Mouse (Mus musculus) erythroid progenitor cell, adult 5-6 weeks (primary cell): ENCODE measurements around the gene Tnfrsf13c. TPM values are rescaled to one million over a fixed set of nuclear protein-coding genes. Genes with fewer than 3 reads are reported as not detected.

Source experiments
- ATAC-seq: replicated peaks from 2 replicates; pipeline ENCODE4 v1.8.0; 2016; ENCODE audit warnings: moderate number of reproducible peaks, mild to moderate bottlenecking, moderate TSS enrichment, inconsistent platforms; ENCODE audit not compliant: poor library complexity, low FRiP score, severe bottlenecking
- total RNA-seq, 2 experiments: library from RNA; stranded (forward) in 1 of 2; stranded (reverse) in 1 of 2; fragments of 150-400 nt in 1 of 2; fragments of 186-747, 209-891 nt in 1 of 2; gene quantifications; 2 replicates each; pipeline versions ENCODE4 v1.2.3 to v1.2.4; 2015 to 2017; ENCODE audit warnings: low replicate concordance in 2 of 2

The Tnfrsf13c gene
- total RNA-seq, 2 experiments from 2014 or later, result 6.7 to 13.4 TPM

DNA sequence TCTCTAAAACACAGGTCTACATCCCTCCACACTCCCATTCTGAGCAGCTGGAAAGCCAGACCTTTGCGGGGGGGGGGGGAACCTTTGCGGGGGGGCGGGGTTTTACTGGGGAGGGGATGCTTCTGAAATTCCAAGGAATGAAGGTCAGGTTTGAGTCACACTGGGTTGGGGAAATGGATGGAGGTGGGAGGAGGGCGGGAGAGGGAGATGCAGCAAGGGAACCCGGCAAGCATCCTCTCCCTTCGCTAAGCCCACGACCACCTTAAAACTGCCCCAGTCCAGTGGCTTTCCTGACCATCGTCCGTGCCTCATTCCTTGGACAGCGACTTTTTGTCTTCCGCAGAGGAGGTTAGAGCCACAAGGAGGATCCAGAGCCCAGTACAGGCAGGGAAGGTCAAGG is 12.9 kb downstream of the Tnfrsf13c start:
- ATAC-seq, result no peak

DNA sequence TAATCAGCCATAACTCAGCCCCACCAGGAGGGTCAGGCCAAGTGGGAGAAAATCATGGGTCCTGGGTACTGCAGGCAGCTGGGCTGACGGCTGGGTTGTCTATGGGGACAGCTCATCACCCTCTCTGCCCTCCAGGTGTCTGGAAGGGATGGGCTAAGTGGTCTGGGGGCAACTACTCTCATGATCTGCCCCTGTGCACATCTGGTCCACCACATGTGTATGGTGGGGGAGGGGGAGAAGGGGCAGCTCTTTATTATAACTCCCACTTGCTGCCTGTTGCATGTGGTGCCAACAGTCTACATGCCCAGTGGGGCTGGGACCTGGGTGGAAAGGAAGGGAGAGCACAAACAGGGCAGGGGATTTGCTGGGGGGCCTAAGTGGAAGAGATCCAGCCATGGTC is 13.4 kb downstream of the Tnfrsf13c start:
- ATAC-seq, result no peak

DNA sequence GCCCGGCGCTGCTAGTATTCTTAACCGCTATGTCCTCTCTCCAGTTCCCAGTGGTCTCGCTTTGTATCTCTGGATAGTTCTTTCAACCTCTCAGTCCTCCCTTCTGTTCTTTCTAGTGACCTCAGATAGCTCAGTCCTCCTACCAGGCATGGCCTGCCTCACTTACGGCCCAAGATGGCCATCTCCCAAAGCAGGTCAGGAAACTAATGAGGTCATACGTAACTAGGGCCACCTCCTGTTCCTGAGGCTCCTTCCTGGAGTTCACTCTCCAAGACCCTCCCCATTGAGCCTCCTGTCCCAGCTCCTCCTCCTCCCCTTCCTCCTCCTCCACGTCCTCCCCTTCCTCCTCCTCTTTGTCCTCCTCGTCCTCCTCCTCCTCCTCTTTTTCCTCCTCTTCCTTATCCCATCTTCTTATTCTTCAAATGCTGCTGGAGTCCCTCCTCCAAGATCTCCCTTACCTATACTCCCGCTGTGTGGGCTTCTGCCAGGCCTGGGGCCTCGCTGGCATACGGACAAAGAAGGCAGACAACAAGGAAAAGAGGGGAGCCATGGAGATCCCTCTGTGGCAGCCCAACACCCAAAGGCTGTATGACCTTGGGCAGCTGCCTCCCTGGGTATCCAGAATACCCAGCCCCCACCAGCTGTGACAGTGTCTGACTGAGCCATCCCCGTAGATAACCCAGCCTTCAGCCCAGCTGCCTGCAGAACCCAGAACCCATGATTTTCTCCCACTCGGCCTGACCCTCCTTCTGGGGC is 14.7 kb downstream of the Tnfrsf13c start:
- no peak for ATAC-seq

DNA sequence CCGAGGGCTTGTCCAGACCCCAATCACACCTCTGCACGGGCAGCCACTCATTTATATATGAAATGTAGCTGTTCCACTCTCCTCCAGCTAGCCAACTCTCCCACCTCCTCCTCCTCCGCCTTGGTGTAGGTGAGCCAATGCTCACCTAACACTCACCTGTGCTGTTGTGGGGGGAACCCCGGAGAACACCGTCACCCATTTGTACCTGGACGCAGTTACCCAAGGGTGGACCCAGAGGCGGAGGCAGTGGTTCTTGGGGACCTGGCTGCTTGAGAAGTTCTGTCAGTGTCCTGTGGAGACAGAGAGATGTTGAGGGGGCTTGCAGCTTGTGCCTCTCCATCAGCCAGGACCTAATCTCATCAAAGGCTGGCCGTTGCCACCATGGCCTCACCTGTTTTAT is 15.9 kb downstream of the Tnfrsf13c start:
- ATAC-seq, result no peak

DNA sequence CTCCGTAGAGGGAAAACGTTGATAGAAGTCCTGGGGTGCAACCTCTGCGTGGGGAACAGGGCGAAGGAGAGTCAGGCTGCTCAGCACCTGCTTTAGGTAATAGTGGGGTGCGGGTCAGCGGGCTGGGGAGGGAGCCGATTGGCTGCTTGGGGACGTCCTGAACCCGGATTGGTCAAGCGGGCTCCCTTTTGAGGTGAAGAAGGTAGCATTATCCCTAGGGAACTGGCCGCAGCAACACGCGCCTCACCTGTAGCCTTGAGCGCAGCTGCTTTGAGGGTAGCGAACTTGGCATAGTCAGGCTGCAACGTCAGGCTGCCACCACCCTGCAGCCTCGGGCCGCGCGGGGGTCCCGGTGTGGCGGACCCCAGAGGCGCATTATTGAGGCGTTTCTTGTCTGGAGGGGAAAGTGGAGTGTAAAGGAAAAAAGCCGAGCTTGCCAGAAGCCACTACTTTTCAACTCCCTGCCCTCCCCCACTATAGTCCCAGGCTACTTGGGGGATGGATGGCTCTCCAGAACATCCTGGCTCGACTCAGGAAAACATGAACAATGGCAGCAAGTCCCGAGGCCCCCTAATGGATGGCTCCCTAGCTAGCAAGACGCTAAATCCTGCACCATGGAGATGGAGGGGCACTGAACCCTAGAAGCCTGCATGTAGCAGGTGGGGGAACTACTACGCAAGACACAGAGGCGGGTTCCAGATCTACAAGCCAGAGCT is 16.5 kb downstream of the Tnfrsf13c start:
- ATAC-seq, result no peak

DNA sequence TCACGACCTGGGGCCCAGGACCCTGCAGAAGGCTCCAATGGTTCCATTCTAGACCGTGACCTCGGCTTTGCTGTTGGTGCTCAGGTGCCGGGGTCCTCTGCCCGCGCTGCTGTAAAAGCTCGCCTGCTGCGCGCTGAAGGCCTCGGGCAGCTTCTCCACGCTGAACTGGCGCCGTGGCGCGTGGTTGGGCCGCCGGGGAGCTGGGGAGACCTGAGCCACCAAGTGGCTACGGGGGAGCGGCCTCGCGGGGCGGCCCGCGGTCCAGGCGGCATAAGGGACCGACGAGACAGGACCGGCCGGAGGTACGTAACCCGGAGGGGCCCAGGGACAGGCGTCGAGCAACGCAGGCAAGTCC is 17.1 kb downstream of the Tnfrsf13c start:
- no peak for ATAC-seq

DNA sequence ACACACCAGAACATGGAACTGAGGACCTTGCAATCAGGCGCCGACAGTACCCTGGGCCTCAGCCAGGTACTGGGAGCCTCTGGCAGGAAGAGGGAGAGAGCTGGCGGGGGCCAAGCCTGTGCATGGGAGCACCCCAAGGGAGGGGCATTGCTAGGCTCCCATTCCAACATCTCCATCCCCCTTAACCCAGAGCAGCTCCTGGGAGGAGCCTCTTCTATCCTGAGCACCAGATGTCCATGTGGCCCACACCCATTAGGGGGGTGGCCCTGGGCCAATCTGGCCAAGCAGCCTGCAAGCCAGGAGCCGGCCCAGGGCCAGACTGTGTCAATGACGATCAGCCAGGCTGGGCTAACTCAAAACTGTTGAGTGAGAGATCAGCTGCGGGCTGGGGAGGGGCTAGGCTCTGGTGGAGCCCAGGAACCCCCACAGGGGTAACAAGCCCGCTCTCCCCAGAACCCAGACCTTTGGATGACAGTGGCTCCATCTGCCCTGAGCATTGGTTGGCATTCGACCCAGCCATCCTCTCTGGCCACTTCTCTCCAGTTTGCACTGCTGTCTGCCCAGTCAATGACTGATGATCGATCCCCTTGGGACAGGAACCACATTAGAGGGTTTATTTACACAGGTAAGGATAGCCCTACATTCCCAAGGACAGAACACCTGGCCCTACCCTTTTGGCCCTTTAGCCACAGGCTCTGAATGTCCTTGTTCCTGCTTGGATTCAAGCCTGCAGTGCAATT is 17.6 kb downstream of the Tnfrsf13c start:
- ATAC-seq, result 0 out of 2 replicates have a peak, but pooled peaks have one; percentile 36

DNA sequence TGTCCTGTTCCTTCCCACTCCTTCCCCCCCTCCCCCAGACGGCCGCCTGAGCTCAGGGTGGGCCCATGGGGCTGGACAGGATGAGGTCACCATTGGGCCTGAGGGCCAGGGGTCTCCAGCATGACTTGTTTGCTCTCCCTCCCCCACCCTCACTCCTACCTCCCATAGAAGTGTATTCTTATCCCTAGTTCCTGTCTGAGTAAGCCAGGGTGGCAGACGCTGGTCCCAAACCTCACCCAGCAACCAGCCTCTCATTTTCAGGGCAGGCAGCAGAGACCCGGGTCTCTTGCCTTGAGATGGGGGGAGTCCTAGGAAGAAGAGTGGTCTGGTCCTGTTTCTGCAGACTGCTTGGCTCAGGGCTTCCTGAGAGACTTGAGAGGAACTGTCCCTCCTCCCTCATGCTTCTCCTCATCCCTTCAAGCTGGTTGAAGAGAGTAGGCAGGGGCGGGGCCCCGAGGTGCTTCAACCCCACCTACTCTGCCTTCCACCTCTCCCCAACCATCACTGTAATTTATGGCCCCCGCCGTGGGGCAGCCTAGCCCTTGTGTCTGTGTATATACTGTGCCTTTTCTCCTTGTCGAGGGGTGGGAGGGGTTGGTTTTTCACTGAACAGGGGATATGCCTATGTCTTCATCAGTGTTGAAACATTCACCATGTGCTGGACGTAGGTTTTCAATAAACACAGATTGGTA is 19.3 kb downstream of the Tnfrsf13c start:
- ATAC-seq, result no peak

DNA sequence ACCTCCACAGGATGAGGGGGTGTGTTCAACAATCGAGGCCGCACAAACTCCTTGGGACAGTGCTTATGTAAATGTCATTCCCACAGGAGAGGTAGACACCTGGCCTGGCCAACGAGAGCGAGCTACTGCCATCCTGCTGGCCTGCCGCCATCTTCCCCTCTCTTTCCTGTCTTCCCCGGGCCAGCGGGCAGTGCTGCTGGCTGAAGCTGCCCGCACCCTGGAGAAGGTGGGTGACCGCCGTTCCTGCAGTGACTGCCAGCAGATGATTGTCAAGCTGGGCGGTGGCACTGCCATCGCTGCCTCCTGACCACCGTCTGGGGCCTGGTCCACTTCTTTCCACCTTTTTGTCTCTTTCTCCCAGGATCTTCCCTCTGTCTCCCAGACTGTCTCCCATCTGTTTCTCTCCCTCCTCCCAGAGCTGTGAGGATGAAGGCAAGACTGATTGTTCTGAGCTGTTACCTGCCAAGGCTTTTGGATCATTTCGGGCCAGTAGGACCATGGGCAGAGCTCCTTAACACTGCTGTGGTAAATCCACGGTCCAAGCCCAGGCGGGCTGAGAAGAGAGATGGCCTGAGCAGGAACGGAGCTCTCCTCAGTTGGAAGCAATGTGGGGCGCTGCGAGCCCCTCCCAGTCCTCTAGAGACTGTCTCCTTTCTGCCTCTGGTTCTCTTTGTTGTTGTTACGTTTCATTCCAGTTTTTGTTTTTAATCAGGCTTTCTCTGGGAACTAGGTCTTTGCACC is 20.4 kb downstream of the Tnfrsf13c start:
- no peak for ATAC-seq

DNA sequence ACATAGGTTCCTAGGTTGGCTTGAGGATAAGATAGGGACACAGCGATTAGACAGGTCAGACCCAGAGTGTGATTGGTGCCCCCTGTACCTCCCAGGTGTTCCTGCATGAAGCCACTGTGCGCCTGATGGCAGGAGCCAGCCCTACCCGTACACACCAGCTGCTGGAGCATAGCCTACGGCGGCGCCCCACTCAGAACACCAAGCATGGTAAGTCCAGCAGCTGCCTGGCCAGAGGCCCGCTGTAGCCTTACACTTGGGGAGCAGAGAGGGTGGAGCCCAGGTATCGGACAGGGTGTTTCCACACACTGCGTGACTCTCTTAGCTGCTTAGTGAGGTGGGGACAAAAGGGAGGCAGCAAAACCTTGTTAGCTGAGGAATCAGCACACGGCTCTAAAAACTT is 21.1 kb downstream of the Tnfrsf13c start:
- ATAC-seq, result no peak

DNA sequence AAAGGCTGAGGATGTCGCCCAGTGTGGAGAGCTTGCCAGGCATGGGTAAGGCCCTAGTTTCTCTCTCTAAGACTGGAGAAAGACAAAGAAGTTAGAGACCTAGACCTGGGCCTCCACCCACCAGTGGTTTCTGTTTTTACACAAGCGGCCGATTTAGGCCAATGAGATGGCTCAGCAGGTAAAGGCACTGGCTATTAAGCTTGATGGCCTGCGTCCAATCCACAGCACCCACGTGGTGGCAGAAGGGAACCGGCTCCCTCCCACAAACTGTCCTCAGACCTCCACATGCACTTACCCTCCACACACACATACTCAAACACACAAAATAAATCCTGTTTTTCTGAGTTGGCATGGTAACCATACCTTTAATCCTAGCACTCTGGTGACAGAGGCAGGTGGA is 22.1 kb downstream of the Tnfrsf13c start:
- no peak for ATAC-seq

DNA sequence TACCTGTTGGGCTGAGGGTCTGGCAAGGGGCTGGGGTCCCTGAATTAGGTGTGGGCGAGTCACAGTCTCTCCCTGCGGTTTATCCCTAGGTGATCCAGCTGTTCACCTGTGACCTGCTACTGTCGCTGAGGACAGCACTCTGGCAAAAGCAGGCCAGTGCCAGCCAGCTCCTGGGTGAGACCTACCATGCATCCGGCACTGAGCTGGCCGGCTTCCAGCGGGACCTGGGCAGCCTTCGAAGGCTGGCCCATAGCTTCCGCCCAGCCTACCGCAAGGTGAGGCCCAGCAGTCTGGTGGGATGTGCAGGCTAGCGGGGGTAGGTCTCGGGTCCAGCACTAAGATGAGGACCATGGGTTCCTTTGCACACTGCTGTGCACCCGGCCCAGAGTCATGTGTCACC is 24.6 kb downstream of the Tnfrsf13c start:
- ATAC-seq, result no peak

DNA sequence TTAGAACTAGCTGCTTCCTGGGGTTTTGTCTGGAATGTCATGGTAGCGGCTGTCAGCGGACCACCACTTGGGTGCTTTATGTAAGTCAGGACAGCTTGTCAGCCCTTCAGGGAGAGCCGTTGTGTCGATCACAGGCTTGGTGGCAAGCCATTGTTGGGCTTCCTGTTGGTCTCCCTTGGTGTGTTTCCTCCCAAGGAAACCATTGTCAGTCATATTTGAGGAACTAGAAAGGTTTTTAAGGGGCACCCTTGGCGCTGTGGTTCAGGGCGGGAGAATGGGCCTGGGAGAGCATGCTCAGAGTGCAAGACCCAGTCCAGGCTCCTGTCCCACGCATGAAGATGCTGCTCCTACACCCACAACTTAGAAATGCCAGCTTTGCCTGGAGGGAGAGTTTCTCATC is 25.8 kb downstream of the Tnfrsf13c start:
- no peak for ATAC-seq

DNA sequence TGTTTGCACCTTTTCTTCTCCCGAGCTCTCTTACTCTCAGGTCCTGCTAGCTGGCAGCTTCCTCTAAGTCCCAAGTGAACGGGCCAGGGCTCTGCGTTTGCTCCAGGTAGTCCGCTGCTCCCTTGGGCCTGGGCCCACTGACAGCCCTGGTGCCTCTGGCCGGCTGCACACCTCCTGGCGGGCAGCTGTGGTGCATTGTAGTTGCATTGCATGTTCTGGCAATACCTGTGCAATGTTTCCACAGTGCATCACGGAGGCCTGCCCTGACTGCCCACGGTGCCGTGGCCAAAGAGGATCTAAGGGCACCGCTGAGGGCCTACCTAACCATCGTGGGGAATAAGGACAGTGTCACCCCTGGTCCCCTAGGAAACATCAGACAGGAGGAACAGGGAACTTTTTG is 26.2 kb downstream of the Tnfrsf13c start:
- no peak for ATAC-seq

DNA sequence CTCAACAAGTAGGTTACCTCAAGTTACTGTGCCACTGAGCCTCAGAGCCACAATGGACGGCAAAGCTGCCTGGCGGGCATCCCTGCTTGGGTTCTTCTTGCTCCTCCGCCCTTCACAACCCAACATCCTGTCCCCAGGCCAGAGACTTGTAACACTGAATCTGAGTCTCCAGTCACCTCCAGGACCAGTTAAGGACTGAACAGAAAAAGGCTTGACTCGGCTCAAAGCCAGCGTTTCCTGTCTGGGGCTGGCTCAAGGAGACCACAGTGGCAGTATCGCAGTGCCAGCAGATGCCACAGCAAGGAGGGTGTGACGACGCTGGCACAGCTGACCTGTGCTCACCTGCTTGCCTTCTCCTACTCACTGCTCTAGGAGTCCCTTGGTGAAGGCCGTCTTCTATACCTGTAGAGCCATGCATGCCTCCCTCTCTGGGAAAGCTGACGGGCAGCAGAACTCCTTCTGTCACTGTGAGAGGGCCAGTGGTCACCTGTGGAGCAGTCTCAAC is 26.9 kb downstream of the Tnfrsf13c start:
- no peak for ATAC-seq

DNA sequence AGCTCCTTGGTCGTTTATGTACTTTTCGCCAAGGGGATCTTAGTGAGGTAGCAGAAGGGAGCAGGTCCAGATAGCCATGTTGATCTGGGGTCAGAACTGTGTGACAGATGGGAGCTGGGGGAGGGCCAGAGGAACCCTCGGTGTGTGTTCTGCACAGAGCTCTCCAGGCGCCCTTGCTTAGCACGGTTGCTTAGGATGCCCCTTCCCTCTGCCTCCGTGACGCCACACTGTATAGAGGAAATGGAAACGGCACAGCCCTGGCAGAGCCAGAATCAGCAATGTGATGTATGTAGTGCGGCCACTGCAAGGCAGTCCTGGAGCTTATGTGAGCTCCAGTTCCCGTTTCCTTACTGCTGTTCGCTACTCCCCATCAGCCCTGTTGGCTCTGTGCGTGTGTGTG is 27.9 kb downstream of the Tnfrsf13c start:
- ATAC-seq, result no peak

DNA sequence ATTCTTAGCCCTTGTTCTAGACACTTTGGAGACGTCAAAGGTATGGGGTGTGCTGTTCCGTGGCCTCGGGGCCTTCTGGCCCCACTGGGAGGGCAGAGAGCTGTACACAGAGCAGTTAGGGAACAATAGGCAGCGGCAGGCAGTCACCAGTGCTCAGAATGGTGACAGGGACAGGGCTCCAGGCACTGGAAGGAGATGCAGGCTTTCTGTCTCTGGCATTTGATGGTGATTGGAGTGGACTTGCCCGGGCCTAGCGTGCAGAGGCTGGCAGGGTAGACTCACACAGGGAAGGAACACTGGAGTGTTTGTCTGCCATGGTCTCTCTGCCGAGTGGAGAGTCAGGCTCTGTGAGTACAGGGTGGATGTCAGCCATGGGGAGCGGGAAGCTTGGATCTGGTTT is 31.6 kb downstream of the Tnfrsf13c start:
- ATAC-seq, result no peak

DNA sequence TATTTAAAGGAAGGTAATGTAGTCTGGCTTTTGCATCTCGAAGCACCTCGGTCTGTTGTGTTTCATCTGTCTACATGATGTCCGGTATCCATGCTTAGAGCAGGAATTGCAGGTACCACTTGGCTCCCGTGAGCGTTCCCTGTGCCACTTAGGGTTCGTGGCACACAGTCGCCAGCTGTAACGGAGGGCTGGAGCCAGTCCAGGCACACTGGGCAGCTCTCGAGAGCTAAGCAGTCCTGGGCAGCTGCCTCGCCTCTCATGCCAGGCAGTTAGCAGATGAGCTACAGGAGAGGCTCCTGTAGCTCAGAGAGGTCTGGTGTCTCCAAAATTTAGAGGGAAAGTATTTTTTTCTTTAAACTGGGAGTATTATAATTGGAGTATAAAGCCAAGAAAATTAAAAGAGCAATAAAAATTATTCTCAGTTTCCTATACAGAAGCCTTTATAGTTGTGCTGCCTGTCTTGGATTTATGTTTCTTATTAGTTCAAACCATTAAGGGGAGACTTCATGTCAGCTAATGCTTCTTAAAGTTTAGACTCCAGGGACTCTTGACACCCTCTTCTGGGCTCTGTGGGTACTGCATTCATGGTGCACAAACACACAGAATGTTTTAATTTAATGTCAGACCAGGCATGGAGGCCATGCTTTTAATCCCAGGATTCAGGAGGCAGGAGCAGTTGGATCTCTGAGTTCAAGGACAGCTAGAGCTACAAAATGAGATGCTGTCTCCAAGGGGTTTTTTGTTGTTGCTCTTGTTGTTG is 35.5 kb downstream of the Tnfrsf13c start:
- ATAC-seq, result no peak

DNA sequence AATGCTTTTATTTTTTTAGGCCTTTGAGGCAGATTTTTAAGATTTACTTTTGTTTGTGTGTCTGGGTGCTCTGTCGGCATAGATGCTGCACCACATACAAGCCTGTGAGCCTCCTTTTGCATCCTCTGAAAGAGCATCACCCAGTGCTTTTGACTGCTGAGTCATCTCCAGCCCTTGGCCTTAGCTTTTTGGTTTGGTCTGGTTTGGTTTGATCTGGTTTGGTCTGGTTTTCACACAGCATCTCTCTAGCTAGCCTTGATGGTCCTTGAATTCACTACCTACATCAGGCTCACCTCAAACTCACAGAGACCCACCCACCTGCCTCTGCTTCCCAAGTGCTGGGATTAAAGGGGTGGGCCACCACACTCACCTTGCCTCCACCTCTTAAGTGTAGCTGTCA is 36.2 kb downstream of the Tnfrsf13c start:
- ATAC-seq, result no peak
